Mouse (Mus musculus) forebrain, embryonic 10.5 days (tissue): ENCODE results near the gene Zcchc17. TPM values are rescaled to one million over a fixed set of nuclear protein-coding genes. Genes with fewer than 3 reads are reported as not detected.

Experiments
- DNase-seq: peaks from one replicate; pipeline ENCODE4 v3.0.0-alpha.2; 2017; ENCODE audit warnings: low spot score; ENCODE audit errors: extremely low spot score
- H3K27ac ChIP-seq: fragments of 300-500 bp; sonication (generic); 2 replicates; pipeline ENCODE4 v1.5.1; 2016; ENCODE audit warnings: mild to moderate bottlenecking
- H3K27me3 ChIP-seq: fragments of 300-500 bp; sonication (generic); 2 replicates; pipeline ENCODE4 v1.6.1; 2016; ENCODE audit warnings: mild to moderate bottlenecking; ENCODE audit not compliant: poor library complexity, severe bottlenecking
- H3K36me3 ChIP-seq: fragments of 300-500 bp; sonication (generic); replicated peaks from 2 replicates; pipeline ENCODE4 v1.6.1; 2016; ENCODE audit warnings: mild to moderate bottlenecking, moderate library complexity
- H3K4me1 ChIP-seq: fragments of 300-500 bp; sonication (generic); 2 replicates; pipeline ENCODE4 v1.6.1; 2016
- H3K4me3 ChIP-seq: fragments of 300-500 bp; sonication (generic); 2 replicates; pipeline ENCODE4 v1.5.1; 2016; ENCODE audit warnings: mild to moderate bottlenecking, moderate library complexity
- H3K9me3 ChIP-seq: fragments of 300-500 bp; sonication (generic); 2 replicates; pipeline ENCODE4 v1.6.1; 2016; ENCODE audit warnings: mild to moderate bottlenecking, moderate library complexity
- WGBS: fragments of 180-500 bp; shearing (Covaris S2); methylation state at CpG from one replicate; pipeline ENCODE4 v1.1.7; 2016; 5-methylcytosine and 5-hydroxymethylcytosine counted together
- polyA plus RNA-seq: library from polyadenylated mRNA; unstranded; fragments of >200 nt; fragmentation: Nextera tagmentation; extraction: Ambion mirVana; gene quantifications from 2 replicates; pipeline ENCODE4 v1.2.1, GENCODE M21; 2016

Gene Zcchc17
- polyA plus RNA-seq, 1 experiment from 2014 or later: 68.8 TPM

DNA sequence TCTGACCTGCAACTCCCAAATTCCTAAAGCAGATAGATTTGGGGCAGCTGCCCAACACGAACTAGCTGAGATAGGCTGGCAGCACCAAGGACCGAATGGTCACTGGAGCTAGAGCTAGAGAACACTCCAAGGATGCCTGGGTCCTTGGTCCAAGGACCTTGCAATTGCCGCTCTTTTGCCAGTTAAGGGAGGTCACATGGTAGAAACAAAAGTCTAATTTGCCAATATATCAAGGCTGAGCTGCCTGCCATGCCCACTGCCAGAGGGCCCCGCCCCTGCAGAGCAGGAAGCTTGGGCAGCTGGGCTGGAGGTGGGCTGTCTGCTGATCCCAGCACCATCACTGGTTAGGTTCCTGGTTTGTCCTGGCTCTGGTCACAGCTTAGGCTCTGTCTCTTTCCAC, 46.2 kb downstream of the Zcchc17 start:
- peaks cover 14% of the 10 kb centered on the region for H3K4me1 ChIP-seq
- no peaks in the 10 kb centered on the region for H3K9me3 ChIP-seq
- 90% methylated on average over 4 of the region's 4 CpGs for WGBS
- H3K27ac ChIP-seq: no peak overlapping the region
- peaks cover 46% of the 10 kb centered on the region for H3K36me3 ChIP-seq
- DNase-seq: no peak
- H3K4me3 ChIP-seq: no peak overlapping the region
- peaks cover 36% of the 10 kb centered on the region for H3K27me3 ChIP-seq

DNA sequence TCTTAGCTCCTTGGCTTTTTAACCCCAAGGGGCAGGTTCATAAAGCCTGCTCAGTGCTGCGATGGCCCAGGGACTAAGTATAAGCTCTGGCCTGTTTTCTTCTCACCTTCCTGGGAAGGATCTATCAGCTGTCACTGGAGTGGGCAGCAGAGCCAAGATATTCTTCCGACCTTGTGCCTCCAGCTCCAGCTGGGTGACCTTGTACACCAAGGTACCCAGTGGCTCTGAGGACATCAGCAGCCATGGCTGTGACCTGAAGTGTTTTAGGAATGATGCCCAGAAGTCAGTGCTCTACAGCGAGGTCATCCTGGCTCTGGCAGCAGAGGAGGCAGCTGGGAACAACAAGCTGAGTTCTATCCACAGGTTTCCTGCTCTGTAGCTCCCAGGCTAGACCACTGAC, 47.2 kb downstream of the Zcchc17 start:
- Histone ChIP-seq H3K4me3 (no peak overlapping the region), H3K27me3 (peaks cover 46% of the 10 kb centered on the region), H3K9me3 (no peaks in the 10 kb centered on the region), H3K27ac (no peak overlapping the region), H3K4me1 (peaks cover 24% of the 10 kb centered on the region), H3K36me3 (peaks cover 37% of the 10 kb centered on the region)
- no peak for DNase-seq
- 82% methylated on average over 3 of the region's 3 CpGs for WGBS

- no peak for DNase-seq
- Histone ChIP-seq H3K4me3 (peak overlapping the region; percentile 64), H3K4me1 (peaks cover 24% of the 10 kb centered on the region), H3K36me3 (peaks cover 6% of the 10 kb centered on the region; the same call in 1 of the 2 replicates), H3K27me3 (peaks cover 79% of the 10 kb centered on the region), H3K9me3 (no peaks in the 10 kb centered on the region), H3K27ac (no peak overlapping the region)
- 47% methylated on average over 8 of the region's 8 CpGs for WGBS
Observed at GRCm38 (mm10) chr4:130309254-130309653, 50.5 kb downstream of the Zcchc17 start.

GRCm38 (mm10) chr4:130308231-130309081, 51.3 kb downstream of the Zcchc17 start, which contains the start of the genes Fabp3 and Gm10570:
Fabp3 (plus strand) TSS chr4:130308595.
Gm10570 (minus strand) TSS chr4:130308674.
- peaks cover 24% of the 10 kb centered on the region for H3K4me1 ChIP-seq
- peak within 1 kb of the TSS; percentile 70 for H3K27ac ChIP-seq
- under 1% methylated on average over 52 of the region's 52 CpGs for WGBS
- peaks cover 2% of the 10 kb centered on the region; the same call in 1 of the 2 replicates for H3K36me3 ChIP-seq
- H3K4me3 ChIP-seq: peak within 1 kb of the TSS; percentile 64
- H3K9me3 ChIP-seq: no peaks in the 10 kb centered on the region
- peaks cover 83% of the 10 kb centered on the region for H3K27me3 ChIP-seq
- peak; percentile 58 for DNase-seq

DNA sequence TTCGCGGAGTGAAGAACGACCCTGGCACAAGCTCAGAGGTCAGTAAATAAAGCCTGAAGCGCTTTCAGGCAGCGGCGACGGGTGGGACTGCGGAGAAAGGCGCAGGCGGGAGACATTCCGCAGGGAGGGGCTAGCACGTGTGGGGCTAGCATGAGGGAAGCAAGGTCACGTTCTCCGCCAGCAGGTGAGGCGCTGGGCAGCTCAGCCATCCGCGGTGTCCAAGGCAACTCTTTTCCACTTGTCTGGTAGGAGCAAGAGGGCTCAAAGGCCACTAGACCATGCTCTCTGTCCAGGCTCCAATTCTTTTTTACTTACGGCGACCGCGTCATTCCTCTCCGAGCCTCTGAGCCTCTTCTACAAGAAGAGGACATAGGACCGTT, 51.9 kb downstream of the Zcchc17 start:
- under 1% methylated on average over 23 of the region's 23 CpGs for WGBS
- DNase-seq: peak; percentile 72
- Histone ChIP-seq H3K9me3 (no peaks in the 10 kb centered on the region), H3K4me3 (peak overlapping the region; percentile 64), H3K36me3 (no peaks in the 10 kb centered on the region), H3K27ac (peak overlapping the region; percentile 70), H3K4me1 (peaks cover 24% of the 10 kb centered on the region), H3K27me3 (peaks cover 86% of the 10 kb centered on the region)

DNA sequence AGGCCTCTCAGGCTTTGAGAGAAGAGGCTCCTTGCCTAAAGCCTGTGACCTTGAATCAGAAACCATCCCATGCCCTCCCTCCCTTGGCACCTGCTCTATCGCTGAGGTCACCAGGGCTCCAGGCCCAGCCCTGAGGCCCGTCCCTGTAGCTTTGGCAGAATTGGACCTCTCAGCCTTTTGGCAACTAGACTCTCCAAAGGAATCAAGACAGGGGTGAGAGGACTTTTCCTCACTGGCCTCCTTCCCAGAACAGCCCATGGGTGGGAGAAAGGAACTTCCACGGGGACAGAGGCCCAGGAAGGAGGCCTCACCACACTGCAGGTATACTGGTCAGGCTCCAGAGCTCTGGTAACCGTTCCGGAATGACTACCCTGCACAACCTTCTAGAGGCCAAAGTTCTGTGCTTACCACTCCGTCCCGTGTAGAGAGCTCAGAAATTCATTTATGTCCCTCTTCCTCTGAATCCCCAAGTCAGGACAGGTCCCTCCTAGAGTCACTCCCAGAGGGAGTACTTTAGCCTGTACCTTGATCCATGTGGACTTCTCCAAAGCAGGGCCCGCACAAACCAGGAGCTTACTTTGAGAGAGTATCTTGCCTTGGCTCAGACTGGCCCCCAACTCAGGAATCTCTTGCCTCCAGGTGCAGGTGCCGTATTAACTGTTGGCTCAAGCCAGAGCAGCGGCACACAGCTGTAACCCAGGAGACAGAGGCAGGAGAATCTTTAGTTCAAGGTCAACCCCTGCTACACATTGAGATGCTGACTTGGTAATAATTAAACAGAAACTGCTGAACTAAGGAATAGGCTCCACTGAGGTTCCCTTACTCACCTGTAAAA, 52.7 kb downstream of the Zcchc17 start:
- Histone ChIP-seq H3K27me3 (peaks cover 85% of the 10 kb centered on the region), H3K36me3 (no peaks in the 10 kb centered on the region), H3K4me3 (peak overlapping the region; percentile 64), H3K4me1 (peaks cover 29% of the 10 kb centered on the region), H3K27ac (no peak overlapping the region), H3K9me3 (no peaks in the 10 kb centered on the region)
- DNase-seq: no peak
- 72% methylated on average over 10 of the region's 10 CpGs for WGBS

DNA sequence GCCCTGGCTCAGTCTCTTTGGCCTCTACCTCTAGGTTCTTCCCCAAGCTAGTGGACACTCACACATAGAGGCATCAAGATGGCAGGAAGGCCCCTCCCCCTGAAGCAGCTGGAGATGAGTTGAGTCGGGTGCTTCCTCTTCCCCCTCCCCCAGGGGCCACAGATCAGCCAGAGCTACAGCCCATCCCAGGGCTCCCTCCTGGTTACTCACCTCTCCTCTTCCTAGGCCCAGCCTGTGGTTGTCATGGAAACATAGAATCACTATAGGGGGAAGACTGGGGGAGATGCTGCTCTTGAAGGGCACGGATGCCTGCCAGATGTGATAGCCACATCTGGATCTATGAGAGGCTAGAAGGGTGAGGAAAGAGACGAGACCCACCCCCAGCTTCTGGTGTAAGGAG, 55.0 kb downstream of the Zcchc17 start:
- Histone ChIP-seq H3K9me3 (no peaks in the 10 kb centered on the region), H3K4me1 (peaks cover 29% of the 10 kb centered on the region), H3K36me3 (no peaks in the 10 kb centered on the region), H3K4me3 (no peak overlapping the region), H3K27ac (no peak overlapping the region), H3K27me3 (peaks cover 76% of the 10 kb centered on the region)
- 29% methylated on average over 3 of the region's 3 CpGs for WGBS
- DNase-seq: no peak

GRCm38 (mm10) chr4:130302285-130302870, 57.4 kb downstream of the Zcchc17 start:
- peaks cover 12% of the 10 kb centered on the region for H3K4me1 ChIP-seq
- peaks cover 58% of the 10 kb centered on the region for H3K27me3 ChIP-seq
- DNase-seq: no peak
- H3K9me3 ChIP-seq: no peaks in the 10 kb centered on the region
- 54% methylated on average over 12 of the region's 12 CpGs for WGBS
- no peak overlapping the region for H3K27ac ChIP-seq
- H3K4me3 ChIP-seq: no peak overlapping the region
- H3K36me3 ChIP-seq: no peaks in the 10 kb centered on the region

DNA sequence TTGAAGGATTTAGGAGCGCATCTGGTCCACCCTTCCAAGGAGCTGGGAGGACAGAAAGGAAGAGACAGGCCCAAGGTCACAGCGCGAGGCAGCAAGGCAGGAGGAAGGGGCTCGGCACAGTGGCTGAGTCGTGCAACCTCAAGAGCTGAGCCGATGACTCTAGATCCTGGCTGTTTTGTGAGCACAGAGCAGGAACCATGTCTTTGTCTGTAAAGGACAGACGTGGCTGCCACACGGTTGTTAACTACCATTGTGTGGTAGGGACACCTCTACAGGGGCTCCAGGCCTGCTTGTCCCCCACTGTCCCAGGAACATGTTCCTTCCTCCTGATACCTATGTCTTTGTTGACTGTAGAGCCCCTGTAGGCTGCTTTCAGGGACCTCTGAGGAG, 60.1 kb downstream of the Zcchc17 start:
- DNase-seq: no peak
- Histone ChIP-seq H3K4me1 (peaks cover 16% of the 10 kb centered on the region), H3K27ac (no peak overlapping the region), H3K36me3 (no peaks in the 10 kb centered on the region), H3K4me3 (no peak overlapping the region), H3K27me3 (peaks cover 34% of the 10 kb centered on the region), H3K9me3 (no peaks in the 10 kb centered on the region)
- WGBS: 74% methylated on average over 8 of the region's 8 CpGs

- H3K36me3 ChIP-seq: no peaks in the 10 kb centered on the region
- DNase-seq: no peak
- no peak overlapping the region; the same call in 1 of the 2 replicates for H3K27ac ChIP-seq
- H3K27me3 ChIP-seq: peaks cover 29% of the 10 kb centered on the region
- peaks cover 16% of the 10 kb centered on the region for H3K4me1 ChIP-seq
- no peaks in the 10 kb centered on the region for H3K9me3 ChIP-seq
- WGBS: 80% methylated on average over 11 of the region's 11 CpGs
- H3K4me3 ChIP-seq: no peak overlapping the region
Observed at GRCm38 (mm10) chr4:130298877-130299628, 60.7 kb downstream of the Zcchc17 start.

GRCm38 (mm10) chr4:130297123-130297529, 62.6 kb downstream of the Zcchc17 start:
- 25% methylated on average over 13 of the region's 13 CpGs for WGBS

More at GRCm38 (mm10) chr4:130297123-130297529, 62.6 kb downstream of the Zcchc17 start:
- no peak overlapping the region for H3K27ac ChIP-seq
- DNase-seq: peak; percentile 45
- no peaks in the 10 kb centered on the region for H3K9me3 ChIP-seq
- H3K27me3 ChIP-seq: peaks cover 23% of the 10 kb centered on the region
- H3K36me3 ChIP-seq: no peaks in the 10 kb centered on the region
- H3K4me3 ChIP-seq: no peak overlapping the region
- H3K4me1 ChIP-seq: peaks cover 11% of the 10 kb centered on the region
